29 mouse cellular contexts compared by ENCODE assay signal in the genomic region with DNA sequence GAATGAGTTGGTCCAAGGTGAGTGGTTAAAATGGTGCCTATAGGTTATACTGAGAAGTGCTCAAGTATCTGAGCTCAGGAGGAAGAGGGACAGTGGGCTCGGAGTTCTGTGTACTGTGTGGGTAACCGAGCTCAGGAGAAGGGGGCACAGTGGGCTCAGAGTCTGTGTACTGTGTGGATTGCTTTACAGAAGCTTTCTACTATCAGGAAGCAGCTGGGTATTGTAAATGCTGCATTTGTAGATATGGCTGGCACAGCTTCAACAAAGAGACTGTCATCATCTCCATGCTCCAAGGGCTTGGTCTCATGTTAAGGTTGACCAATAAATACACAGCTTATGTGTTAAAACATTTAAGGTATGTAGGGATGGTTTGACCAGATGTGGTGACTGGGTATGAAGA. TPM values are rescaled to one million over a fixed set of nuclear protein-coding genes. Genes with fewer than 3 reads are reported as not detected.
"Had no signal": no experiment of that assay in that cellular context is flagged by ENCODE, and none has a peak within 500 bp of the region (broad histone marks: within the 10 kb centered on the region; RNA-seq: fewer than 3 reads in every experiment).

No protein-coding gene starts in this region.

- DNase-seq: gastrocnemius, adult 2 months; gastrocnemius, postnatal 10 days; gastrocnemius, postnatal 25 days; heart, adult 18-20 months; heart, postnatal 10 days; heart, postnatal 4 days; kidney, adult 8-10 months; kidney, postnatal 4 days; liver had no signal

- H3K9me3 ChIP-seq: heart, embryonic 10.5 days; heart, embryonic 12.5 days; hindbrain, embryonic 10.5 days; hindbrain, embryonic 12.5 days; intestine, embryonic 15.5 days; limb, embryonic 10.5 days had no signal

- H3K9ac ChIP-seq: heart, embryonic 12.5 days; hindbrain, embryonic 12.5 days; hindbrain, embryonic 14.5 days; intestine, embryonic 15.5 days; limb, embryonic 12.5 days had no signal

- H3K27ac ChIP-seq: gastrocnemius, adult 2 months; heart, embryonic 10.5 days; hindbrain, embryonic 10.5 days; hindbrain, embryonic 12.5 days; hindbrain, embryonic 14.5 days; intestine, embryonic 15.5 days; layer of hippocampus, adult 2 months; left cerebral cortex, adult 2 months; limb, embryonic 10.5 days; limb, embryonic 12.5 days had no signal

- H3K4me2 ChIP-seq: heart, embryonic 12.5 days; hindbrain, embryonic 12.5 days; hindbrain, embryonic 14.5 days; intestine, embryonic 15.5 days; limb, embryonic 12.5 days; liver, embryonic 11.5 days had no signal

- H3K27me3 ChIP-seq: heart, embryonic 12.5 days; hindbrain, embryonic 12.5 days; intestine, embryonic 15.5 days; limb, embryonic 12.5 days had no signal

- H3K4me3 ChIP-seq: gastrocnemius, adult 2 months; heart, embryonic 10.5 days; heart, embryonic 12.5 days; hindbrain, embryonic 10.5 days; hindbrain, embryonic 12.5 days; intestine, embryonic 15.5 days; layer of hippocampus, adult 2 months; left cerebral cortex, adult 2 months; limb, embryonic 10.5 days; limb, embryonic 12.5 days had no signal

- ATAC-seq: hindbrain, embryonic 16.5 days; inflammation-experienced regulatory T-cells, adult 6 months; intestine, embryonic 15.5 days; intestine, postnatal 0 days had no signal

RNA-seq across cellular contexts. Expression of a gene that starts 6.7 kb away (rescaled TPM):
- total RNA-seq: gastrocnemius, adult 2 months; gastrocnemius, postnatal 10 days; gastrocnemius, postnatal 25 days; granulocyte monocyte progenitor cell, adult 5-6 weeks; heart, adult 18-20 months; heart, adult 8-10 months; heart, postnatal 10 days; heart, postnatal 25 days; heart, postnatal 4 days; layer of hippocampus, adult 2 months; left cerebral cortex, postnatal 36 days had no signal
- polyA plus RNA-seq: heart, embryonic 10.5 days; heart, embryonic 14.5 days; heart, embryonic 16.5 days; inflammation-experienced regulatory T-cells, adult 6 months; intestine, embryonic 15.5 days; intestine, postnatal 0 days; limb, embryonic 12.5 days had no signal
